Mouse (Mus musculus) kidney, adult 18-20 months (tissue): ENCODE measurements at regions not wholly inside any gene's neighbourhood (a gene's known extent, or its start where the extent isn't known, plus 50 kb on each side); places are given as distances from the start of the nearest gene placed in this dataset.

ENCODE experiments used
- DNase-seq: peaks from one replicate; pipeline ENCODE4 v3.0.0; 2021

- DNase-seq: no peak
Observed at GRCm38 (mm10) chr9:117689946-117690345, 60.2 kb upstream of the Rbms3 start.
